Mouse (Mus musculus) hindbrain, embryonic 14.5 days (tissue): ENCODE data around the gene Mms19. TPM values are rescaled to one million over a fixed set of nuclear protein-coding genes. Genes with fewer than 3 reads are reported as not detected.

Experiments used
- ATAC-seq: fragments of 200-750 bp; cut with Nextera tagmentation; 2 replicates; pipeline ENCODE4 v1.8.0; 2017; ENCODE audit warnings: moderate number of reproducible peaks, mild to moderate bottlenecking, moderate TSS enrichment, moderate library complexity; ENCODE audit not compliant: low FRiP score
- DNase-seq: peaks from one replicate; pipeline ENCODE4 v3.0.0-alpha.2; 2015; ENCODE audit warnings: low spot score
- H3K27ac ChIP-seq: fragments of 300-500 bp; sonication (generic); 2 replicates; pipeline ENCODE4 v1.5.1; 2014; ENCODE audit warnings: mild to moderate bottlenecking, moderate library complexity
- H3K27me3 ChIP-seq: fragments of 300-500 bp; sonication (generic); 2 replicates; pipeline ENCODE4 v1.6.1; 2014; ENCODE audit warnings: mild to moderate bottlenecking, low read length, mixed read lengths; ENCODE audit not compliant: control insufficient read depth, insufficient read depth
- H3K36me3 ChIP-seq: fragments of 300-500 bp; sonication (generic); replicated peaks from 2 replicates; pipeline ENCODE4 v1.6.1; 2014; ENCODE audit not compliant: control insufficient read depth, insufficient read depth
- H3K4me1 ChIP-seq: fragments of 300-500 bp; sonication (generic); replicated peaks from 2 replicates; pipeline ENCODE4 v1.6.1; 2014; ENCODE audit warnings: antibody characterized with exemption, low read length, mixed read lengths; ENCODE audit not compliant: control insufficient read depth, insufficient read depth
- H3K4me2 ChIP-seq: fragments of 300-500 bp; sonication (generic); replicated peaks from 2 replicates; pipeline ENCODE4 v1.6.1; 2014; ENCODE audit warnings: mild to moderate bottlenecking, moderate library complexity
- H3K4me3 ChIP-seq: fragments of 300-500 bp; sonication (generic); replicated peaks from 2 replicates; pipeline ENCODE4 v1.5.1; 2014; ENCODE audit warnings: mild to moderate bottlenecking, low read length
- H3K9ac ChIP-seq: fragments of 300-500 bp; sonication (generic); 2 replicates; pipeline ENCODE4 v1.6.1; 2014
- H3K9me3 ChIP-seq: fragments of 300-500 bp; sonication (generic); 2 replicates; pipeline ENCODE4 v1.6.1; 2016; ENCODE audit warnings: low read length; ENCODE audit not compliant: control insufficient read depth
- WGBS: fragments of 180-500 bp; shearing (Covaris S2); extraction: QIAGEN DNeasy Blood & Tissue Kit; methylation state at CpG from one replicate; pipeline ENCODE4 v1.1.7; 2014; 5-methylcytosine and 5-hydroxymethylcytosine counted together
- polyA plus RNA-seq: library from polyadenylated mRNA; unstranded; fragments of >200 nt; fragmentation: Nextera tagmentation; extraction: Ambion mirVana; gene quantifications from 2 replicates; pipeline ENCODE4 v1.2.1, GENCODE M21; 2014

Gene Mms19
- polyA plus RNA-seq, 1 experiment from 2014 or later, result 31.6 TPM

DNA sequence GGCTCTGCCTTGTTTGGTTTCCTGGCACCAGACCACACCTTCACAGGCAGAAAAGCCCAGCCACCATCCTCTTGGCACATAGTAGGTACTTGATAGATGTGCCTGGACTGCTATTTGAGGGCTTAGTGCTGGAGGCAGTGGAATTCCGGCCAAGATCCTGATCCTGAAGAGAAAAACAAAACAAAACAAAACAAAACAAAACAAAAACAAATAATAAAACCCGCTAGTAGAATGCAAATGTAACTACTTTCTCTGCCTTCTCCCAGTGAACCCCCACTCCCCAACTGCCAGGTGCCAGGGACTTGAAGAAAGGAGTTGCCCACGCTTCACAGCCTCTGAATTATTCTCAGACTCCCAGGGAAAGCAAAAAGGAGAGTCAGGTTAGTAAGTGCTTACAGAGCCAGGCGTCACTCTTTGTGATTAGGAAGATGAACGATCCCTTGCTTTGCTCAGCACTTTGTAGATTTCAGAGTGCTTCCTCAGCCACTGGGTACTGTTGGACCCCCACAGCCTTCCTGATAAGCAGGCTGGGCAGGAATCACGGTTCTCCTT, 11.0 kb upstream of the Mms19 start:
- ATAC-seq (no peak), DNase-seq (no peak)
- 33% methylated on average over 6 of the region's 6 CpGs for WGBS
- no peaks in the 10 kb centered on the region for H3K36me3 ChIP-seq
- no peaks in the 10 kb centered on the region for H3K27me3 ChIP-seq
- no peak overlapping the region for H3K9ac ChIP-seq
- 0 out of 2 replicates have a peak overlapping the region, but pooled peaks have one; percentile 47 for H3K27ac ChIP-seq
- H3K9me3 ChIP-seq, result no peaks in the 10 kb centered on the region
- H3K4me3 ChIP-seq, result no peak overlapping the region
- H3K4me1 ChIP-seq, result no peaks in the 10 kb centered on the region
- H3K4me2 ChIP-seq, result no peak overlapping the region

DNA sequence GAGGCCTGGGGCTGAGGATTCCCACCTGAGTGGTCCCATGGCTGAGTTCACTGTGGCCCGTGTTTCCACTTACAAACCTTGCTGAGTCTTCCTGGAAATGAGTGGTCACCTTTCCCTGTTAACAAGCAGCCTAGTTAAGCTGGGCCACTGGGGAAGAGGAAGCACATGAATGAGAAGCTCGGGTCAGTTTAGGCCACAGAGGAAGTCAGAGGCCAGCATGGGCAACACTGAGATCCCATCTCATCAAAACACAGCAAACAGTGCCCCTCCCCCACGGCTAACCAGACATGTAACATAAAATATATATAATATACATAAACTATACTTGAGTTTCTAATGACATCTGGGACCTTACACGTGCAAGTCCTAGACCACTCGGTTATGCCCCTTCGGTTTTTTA, 8.9 kb upstream of the Mms19 start:
- Histone ChIP-seq H3K27me3 (no peaks in the 10 kb centered on the region), H3K27ac (no peak overlapping the region), H3K4me3 (no peak overlapping the region), H3K36me3 (no peaks in the 10 kb centered on the region), H3K9ac (no peak overlapping the region), H3K4me2 (no peak overlapping the region), H3K4me1 (no peaks in the 10 kb centered on the region), H3K9me3 (no peaks in the 10 kb centered on the region)
- no peak for DNase-seq
- no peak for ATAC-seq
- 87% methylated on average over 6 of the region's 6 CpGs for WGBS

DNA sequence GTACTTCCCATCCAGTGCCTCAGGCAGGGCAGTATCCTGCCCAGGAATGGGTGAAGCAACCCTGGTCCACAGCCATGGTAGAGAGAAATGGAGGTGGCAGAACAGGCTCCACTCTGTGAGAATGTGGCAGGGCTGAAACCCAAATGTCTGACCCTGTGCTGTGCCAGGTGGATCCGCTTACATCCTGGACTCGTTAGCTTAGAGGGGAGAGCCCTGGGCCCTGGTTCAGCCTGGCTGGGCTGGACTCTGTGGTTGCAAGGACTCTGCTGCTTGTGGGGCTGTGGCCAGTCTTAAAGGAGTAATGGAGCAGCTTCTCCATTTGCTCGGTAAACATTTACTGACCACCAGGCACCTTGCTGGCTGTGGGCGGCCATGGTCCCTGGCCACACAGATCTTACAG, 6.2 kb upstream of the Mms19 start:
- 88% methylated on average over 4 of the region's 4 CpGs for WGBS
- no peak overlapping the region for H3K9ac ChIP-seq
- no peaks in the 10 kb centered on the region for H3K9me3 ChIP-seq
- H3K4me3 ChIP-seq, result no peak overlapping the region
- DNase-seq (no peak), ATAC-seq (no peak)
- H3K4me2 ChIP-seq, result no peak overlapping the region
- no peaks in the 10 kb centered on the region for H3K36me3 ChIP-seq
- no peak overlapping the region for H3K27ac ChIP-seq
- H3K4me1 ChIP-seq, result no peaks in the 10 kb centered on the region
- H3K27me3 ChIP-seq, result peaks cover 9% of the 10 kb centered on the region

DNA sequence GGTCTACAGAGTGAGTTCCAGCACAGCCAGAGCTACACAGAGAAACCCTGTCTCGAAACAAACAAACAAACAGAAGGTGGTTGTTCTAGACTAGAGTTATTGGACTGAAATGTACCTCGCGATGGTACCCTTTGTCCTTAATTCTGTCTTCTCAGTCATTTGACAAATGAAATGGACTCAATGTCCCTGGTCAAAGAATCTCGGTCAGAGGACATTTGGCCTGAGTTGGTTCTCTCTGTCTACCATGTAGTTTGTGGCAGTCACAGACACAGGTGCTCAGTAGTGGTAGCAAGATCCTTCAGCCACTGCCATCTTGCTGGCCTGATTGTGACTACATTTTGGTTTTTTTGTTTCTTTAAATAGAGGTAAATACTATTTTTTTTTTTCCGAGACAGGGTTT, 5.0 kb upstream of the Mms19 start:
- peaks cover 9% of the 10 kb centered on the region for H3K27me3 ChIP-seq
- H3K9ac ChIP-seq, result no peak overlapping the region
- H3K4me3 ChIP-seq, result no peak overlapping the region
- H3K4me2 ChIP-seq, result no peak overlapping the region
- no peaks in the 10 kb centered on the region for H3K4me1 ChIP-seq
- H3K9me3 ChIP-seq, result no peaks in the 10 kb centered on the region
- WGBS, result 95% methylated on average over 5 of the region's 5 CpGs
- no peaks in the 10 kb centered on the region for H3K36me3 ChIP-seq
- ATAC-seq, result no peak
- no peak overlapping the region for H3K27ac ChIP-seq
- DNase-seq, result no peak

DNA sequence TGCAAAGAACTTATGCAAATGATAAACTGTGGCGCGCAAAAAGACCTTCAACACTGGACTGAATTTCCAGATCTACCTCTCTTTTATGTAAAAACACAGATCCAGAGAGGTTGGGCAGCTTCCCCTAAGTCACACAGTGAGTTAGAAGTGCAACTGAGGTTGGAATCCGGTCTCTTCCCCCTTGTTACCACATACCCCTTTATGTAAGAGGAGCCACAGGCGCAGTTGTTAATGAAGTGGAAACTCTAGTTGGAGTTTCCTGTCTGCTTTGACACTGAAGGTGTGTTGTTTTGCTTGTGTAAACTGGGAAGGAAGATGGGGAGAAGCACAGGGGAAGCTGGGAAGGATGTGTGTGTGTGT, 1.8 kb upstream of the Mms19 start:
- WGBS, result 3% methylated on average over 4 of the region's 4 CpGs
- H3K9me3 ChIP-seq, result no peaks in the 10 kb centered on the region
- H3K36me3 ChIP-seq, result no peaks in the 10 kb centered on the region
- DNase-seq (no peak), ATAC-seq (no peak)
- H3K4me3 ChIP-seq, result peak overlapping the region; percentile 79
- H3K9ac ChIP-seq, result peak overlapping the region; percentile 75; the same call in 1 of the 2 replicates
- H3K27ac ChIP-seq, result no peak overlapping the region
- H3K27me3 ChIP-seq, result peaks cover 9% of the 10 kb centered on the region
- H3K4me1 ChIP-seq, result peaks cover 8% of the 10 kb centered on the region
- peak overlapping the region; percentile 100 for H3K4me2 ChIP-seq

DNA sequence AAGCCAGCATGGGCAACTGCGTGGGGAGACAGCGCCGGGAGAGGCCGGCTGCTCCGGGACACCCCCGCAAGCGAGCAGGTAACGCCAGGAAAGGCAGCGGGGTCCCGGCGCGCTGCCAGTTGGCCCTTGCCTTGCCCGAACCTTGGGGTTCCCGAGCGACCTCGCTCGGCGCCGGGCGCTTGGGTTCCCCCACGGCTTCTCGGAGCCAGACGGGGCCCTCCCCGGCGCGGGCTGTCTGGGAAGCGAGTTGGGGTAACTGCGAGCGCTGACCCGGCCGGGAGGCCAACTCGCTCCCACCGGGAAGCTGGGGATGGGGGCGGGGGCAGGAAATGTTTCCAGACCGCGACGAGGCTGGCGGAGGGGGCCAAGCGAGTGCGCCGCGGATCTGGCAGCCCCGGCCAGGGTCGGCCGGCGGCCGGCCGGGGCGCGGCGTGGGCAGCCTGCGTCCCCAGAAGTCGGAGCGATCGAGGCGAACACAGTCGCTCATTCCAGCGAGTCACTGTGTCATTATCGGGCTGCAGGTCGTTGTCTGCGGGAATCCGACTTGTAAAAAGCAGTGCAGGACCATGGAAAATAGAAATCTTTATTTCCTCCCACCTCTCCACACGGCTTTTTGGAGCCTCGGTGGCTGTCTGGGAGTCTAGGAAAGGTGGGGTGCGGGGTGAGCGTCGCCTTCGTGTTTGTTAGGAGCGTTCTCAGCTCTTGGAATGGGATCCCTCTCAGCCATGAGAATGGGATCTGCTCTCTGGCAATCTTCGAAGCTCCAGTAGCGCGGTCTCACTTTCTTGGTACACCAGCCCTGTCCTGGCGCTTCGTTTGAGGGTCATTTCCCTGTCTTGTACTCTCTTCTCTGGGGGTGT, 1.2 kb upstream of the Mms19 start:
- Histone ChIP-seq H3K9me3 (no peaks in the 10 kb centered on the region), H3K4me1 (peaks cover 8% of the 10 kb centered on the region), H3K27me3 (peaks cover 9% of the 10 kb centered on the region), H3K9ac (peak overlapping the region; percentile 75), H3K4me3 (peak overlapping the region; percentile 79), H3K4me2 (peak overlapping the region; percentile 100), H3K36me3 (no peaks in the 10 kb centered on the region), H3K27ac (peak overlapping the region; percentile 84)
- WGBS, result under 1% methylated on average over 74 of the region's 74 CpGs
- DNase-seq, result no peak
- no peak for ATAC-seq

DNA sequence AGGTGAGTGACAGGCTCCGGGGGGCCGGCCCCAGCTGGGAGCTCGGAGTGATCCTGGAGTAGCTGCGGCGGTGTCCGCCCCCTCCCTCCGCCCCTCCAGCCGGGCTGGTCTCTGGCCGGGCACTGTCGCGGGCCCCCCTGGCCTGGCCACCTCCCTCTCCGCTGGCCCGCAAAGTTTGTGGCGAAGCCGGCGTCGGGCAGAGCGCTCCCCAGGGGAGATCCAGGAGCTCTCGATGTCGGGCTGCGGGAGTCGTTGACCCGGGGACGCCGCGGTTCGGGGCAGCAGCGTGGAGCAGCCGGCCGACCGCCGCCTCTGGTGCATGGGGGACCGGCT, 604 bp upstream of the Mms19 start, which contains the start of gene Ubtd1:
Gene Ubtd1, plus strand, starts transcription at position 169 of the 333 bp plus-strand sequence.
- no peaks in the 10 kb centered on the region for H3K9me3 ChIP-seq
- WGBS, result 0% methylated on average over 28 of the region's 33 CpGs
- H3K4me1 ChIP-seq, result peaks cover 8% of the 10 kb centered on the region
- peak within 1 kb of the TSS; percentile 79 for H3K4me3 ChIP-seq
- no peak for DNase-seq
- H3K27me3 ChIP-seq, result peaks cover 9% of the 10 kb centered on the region
- no peaks in the 10 kb centered on the region for H3K36me3 ChIP-seq
- no peak for ATAC-seq
- H3K9ac ChIP-seq, result peak within 1 kb of the TSS; percentile 75
- peak within 1 kb of the TSS; percentile 84 for H3K27ac ChIP-seq
- peak within 1 kb of the TSS; percentile 100 for H3K4me2 ChIP-seq

DNA sequence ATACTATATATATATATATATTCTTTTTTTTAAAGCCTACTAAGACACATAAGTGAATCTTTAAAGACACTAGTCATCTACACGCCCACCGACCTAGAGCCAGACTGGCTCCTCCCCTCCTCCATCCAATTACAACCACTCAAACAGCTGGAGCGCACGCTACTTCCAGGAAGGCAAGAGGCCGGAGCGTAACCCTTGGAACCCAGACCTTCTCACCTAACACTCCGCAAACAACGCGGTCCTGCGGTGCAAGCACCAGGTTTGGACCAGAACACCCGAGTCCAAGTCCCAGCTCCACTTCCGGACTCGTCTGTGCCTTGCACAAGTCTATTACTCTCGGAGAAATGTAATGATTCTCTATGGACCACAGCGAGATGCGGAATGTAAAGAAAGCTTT, 537 bp downstream of the Mms19 start:
- Histone ChIP-seq H3K27ac (peak overlapping the region; percentile 84), H3K27me3 (peaks cover 9% of the 10 kb centered on the region), H3K4me1 (peaks cover 8% of the 10 kb centered on the region), H3K36me3 (no peaks in the 10 kb centered on the region), H3K4me3 (peak overlapping the region; percentile 79), H3K4me2 (peak overlapping the region; percentile 68), H3K9ac (peak overlapping the region; percentile 75), H3K9me3 (no peaks in the 10 kb centered on the region)
- under 1% methylated on average over 16 of the region's 16 CpGs for WGBS
- peak; percentile 49 for DNase-seq
- peak; percentile 5; the same call in 1 of the 2 replicates for ATAC-seq

DNA sequence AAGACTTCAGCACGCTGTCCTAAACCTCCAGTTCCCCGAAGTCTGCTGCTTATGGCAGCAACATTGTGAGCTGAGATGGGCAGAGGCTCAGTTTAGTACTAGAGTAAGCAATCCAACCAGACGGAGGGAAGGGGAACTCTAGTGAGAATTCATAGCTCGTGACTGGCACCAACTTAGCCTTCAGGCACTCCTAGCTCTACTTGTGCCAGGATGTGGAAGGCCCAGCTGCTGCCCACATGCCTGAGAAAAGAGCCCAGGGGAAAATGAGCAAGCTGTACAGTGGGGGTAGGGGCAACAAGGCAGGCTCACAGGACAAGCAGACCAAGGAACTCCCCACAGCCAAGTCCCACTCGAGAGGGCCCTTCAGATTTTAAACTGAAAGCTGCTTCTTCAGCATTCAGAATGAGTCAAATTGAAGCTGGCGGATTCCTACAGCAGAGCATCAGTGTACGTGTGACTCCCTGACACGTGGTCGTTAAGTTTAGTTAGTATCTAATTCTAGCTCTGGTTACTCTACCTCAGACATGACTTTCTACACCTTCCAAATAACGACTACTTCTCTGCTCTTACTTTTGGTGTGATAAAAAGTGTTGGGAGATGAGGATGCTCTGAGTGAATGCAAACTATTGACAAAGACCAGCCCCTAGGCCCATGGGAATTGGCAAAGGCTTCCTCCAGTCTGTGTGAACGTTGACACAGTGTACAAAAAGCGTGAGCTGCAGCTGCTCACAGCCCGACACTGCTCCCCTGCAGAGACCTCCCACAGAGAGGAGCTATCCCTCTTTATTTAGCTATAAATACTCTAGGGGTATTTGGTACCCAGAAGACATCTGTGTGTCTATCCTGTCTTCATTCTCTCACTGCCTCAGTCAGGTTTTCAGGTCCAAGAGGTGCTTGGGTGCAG, 6.8 kb downstream of the Mms19 start:
- no peak for DNase-seq

More for the DNA sequence above, 6.8 kb downstream of the Mms19 start:
- peaks cover 1% of the 10 kb centered on the region; the same call in 1 of the 2 replicates for H3K36me3 ChIP-seq
- no peaks in the 10 kb centered on the region for H3K4me1 ChIP-seq
- ATAC-seq, result no peak
- no peak overlapping the region for H3K4me3 ChIP-seq
- H3K4me2 ChIP-seq, result no peak overlapping the region
- no peaks in the 10 kb centered on the region for H3K9me3 ChIP-seq
- H3K27ac ChIP-seq, result no peak overlapping the region; the same call in 1 of the 2 replicates
- no peaks in the 10 kb centered on the region for H3K27me3 ChIP-seq
- WGBS, result 47% methylated on average over 13 of the region's 13 CpGs
- H3K9ac ChIP-seq, result no peak overlapping the region
